Mouse (Mus musculus): ENCODE measurements around the gene Plxna1.

The Plxna1 gene

GRCm38 (mm10) chr6:89360709-89361417 lies 1.6 kb downstream of the Plxna1 start:
- peak in 1 of 2 experiments; percentile 31 for DNase-seq

- peak; percentile 71 to 80 for DNase-seq
Measured at GRCm38 (mm10) chr6:89359771-89360708, 2.4 kb downstream of the Plxna1 start.

DNA sequence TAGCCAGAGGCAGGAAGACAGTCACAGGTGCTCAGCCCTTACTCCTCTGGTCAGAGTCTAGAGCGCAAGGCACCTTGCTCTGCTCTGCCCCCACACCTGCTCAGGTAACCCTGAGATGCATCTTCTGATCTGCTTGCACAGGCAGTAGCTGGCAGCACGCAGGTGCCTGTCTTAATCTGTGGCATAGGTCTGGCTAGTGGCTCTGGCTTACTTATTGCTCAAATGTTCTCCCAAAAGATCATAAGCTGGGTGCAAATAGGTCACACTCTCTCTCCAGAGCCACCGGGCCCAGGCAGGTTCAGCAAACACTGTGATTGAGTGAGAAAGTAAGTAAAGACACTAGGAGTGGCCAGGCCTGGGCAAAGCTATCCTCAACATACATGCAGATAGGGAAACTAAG lies 3.2 kb downstream of the Plxna1 start:
- no peak for DNase-seq

DNA sequence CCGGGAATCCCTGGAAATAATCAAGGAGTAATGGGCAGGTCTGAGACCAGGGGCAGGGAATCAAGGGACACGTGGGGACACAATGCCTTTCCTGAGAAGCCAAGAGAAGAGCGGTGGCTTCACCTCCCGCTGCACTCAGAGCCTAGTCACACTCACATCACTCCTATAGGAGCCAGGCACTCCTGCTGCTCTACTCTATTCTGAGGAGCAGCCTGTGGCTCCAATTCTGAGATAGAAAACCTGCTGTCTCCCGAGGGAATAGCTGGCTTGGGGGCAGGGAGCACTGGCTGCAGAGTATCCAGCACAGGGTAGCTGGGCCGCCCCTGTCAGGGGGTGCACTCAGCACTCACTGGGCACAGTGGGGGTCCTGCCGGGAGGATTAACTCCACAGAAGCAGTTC lies 6.8 kb downstream of the Plxna1 start:
- DNase-seq = no peak

DNA sequence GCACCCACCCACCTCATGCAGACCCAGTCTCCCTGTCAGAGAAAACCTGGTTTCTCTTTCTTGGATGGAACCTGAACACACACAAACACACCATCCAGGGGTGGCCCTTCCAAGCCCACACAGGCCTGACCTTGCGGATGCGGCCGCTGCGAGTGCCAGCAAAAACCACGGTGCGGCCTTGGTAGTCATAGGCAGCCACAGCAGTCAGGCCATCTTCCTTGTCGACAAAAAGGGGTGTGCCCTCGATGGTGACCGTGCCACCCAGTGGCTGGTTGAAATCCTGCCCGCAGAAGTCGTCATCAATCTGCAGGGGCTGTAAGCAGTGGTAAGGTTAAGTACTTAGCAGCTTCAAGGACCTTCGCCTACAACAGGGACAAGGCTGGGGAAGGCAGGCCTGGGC lies 7.7 kb downstream of the Plxna1 start:
- no peak for DNase-seq

DNA sequence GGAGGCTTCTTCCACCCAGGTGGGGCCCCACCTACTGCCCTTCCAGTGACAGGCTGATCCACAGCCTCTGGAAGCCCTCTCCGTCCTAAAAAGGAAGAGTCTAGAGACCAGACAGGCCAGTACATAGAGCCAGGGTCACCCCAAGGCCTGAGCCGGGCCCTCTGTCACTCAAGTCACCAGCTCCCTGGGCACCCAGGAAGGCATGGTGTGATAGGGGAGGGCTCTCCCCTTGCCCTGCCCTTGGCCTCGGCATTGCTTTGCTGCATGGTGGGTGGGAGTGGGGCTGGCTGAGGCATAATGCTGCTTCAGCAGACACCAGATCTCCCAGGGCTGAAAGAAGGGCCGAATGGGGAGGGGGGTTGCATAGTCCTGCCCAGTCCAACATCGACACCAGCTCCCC lies 8.3 kb downstream of the Plxna1 start:
- DNase-seq = no peak

DNA sequence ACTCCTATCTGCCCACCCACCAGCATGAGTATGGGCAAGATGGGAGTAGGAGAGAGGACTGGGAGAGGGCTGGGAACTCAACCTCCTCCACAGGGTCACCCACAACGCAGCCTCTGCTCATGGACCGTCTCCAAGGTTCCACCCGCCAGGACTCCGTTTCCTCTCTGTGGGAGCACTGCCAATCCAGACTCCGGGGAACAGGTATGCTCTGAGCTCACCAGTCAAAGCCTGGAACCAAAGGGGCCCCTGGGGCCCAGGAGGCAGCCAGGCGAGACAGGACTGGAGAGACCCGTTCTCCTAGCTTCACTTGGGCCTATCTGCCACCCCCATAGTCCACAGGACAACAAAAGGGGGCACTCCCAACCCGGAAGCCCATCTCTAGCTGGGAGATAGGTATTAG lies 9.3 kb downstream of the Plxna1 start:
- DNase-seq = no peak

GRCm38 (mm10) chr6:89351441-89352137 lies 10.8 kb downstream of the Plxna1 start:
- DNase-seq = peak in 1 of 2 experiments; percentile 55

DNA sequence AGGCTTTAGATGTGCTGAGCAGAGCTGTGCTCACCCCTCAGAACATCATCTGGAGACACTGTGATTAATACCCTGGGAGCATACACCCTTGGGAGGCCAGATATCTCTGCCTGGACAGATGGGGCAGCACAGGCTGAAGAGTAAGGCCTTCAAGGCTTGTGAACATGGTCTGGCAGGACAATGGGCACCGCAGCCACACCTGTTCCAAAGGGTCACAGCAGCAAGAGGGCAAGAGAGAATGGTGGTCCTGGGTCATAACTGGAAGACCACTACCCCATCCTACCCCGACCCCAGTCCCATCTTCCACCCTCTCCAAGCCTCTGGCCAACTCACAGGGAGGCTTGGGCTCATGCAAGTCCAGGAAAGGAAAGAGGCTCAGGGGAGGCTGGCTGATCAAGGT lies 11.9 kb downstream of the Plxna1 start:
- DNase-seq = no peak

DNA sequence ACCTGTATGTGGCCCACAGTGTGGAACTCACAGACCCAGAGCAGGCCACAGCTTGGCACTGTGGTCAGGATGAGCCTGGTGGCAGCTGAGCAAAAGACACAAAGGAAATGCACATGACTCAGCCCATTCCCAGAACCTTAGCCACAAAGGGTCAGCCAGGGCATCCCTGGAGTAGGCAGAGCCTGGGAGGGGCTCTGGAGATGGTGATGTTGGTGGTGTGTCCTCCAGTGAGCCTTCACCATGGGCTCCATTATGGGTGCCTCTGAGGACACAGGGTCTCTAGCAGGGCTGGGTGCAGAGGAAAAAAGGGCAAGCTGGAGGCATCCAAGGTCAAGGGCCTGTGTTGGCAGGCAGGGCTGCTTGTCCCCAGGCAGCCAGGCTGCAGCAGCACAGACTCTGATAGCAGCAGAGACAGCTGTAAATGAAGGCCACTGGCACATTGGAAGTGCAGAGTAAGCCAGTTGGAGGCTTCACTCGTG lies 12.3 kb downstream of the Plxna1 start:
- DNase-seq = peak in 1 of 2 experiments; percentile 6

DNA sequence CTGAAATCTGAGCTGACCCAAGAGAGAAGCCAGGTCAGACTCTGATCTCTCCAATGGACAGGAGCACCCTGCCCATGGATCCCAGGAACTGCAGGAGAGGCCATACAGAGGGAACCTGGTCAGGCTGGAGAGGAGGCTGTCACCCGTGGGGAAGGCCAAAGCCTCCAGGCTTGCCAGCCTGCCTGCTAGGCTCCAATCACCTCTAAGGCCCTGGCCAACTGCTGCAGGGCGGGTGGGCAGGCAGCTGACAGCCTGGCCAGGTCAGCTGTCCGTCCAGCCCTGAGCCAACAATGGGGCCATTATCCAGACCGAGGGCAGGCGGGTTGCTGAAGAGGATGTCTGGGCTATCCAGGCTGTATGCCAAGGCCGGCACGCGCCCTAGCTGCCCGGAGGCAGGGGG lies 14.1 kb downstream of the Plxna1 start:
- peak; percentile 83 to 90 for DNase-seq

- DNase-seq = peak in 1 of 2 experiments; percentile 68
Measured at GRCm38 (mm10) chr6:89347792-89348191, 14.6 kb downstream of the Plxna1 start.

DNA sequence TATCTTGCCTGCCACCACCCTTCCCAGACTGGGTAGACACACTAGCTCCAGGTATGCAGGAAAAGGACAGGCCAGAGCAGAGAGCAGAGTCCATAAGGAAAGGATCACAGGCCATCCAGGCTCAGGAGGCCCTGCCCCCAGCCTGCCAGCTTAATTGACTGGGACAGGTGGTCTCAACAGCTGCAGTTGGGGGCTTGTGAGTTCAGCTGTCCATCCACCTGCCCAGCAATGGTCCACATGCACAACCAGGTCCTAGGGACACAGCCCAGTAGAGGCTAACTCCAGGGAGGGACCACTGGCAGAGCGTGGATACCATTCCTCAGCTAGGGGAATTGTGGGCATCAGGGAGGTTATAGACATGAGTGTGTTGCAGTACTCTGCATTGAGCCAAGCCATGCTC lies 16.6 kb downstream of the Plxna1 start:
- DNase-seq = no peak

DNA sequence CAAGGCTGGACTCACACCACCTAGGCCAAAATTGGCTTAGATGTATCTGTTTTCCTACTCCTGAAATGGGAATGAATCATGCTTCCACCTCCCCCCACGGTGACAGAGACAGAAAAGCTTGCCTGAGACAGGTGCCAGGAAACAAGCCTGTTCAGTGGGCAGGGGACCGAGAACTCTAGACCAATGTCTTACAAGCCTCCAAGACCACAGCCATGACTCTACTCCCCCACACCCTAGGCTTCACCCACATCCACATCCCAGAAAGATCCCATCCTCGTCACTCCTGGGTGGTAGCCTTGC lies 17.0 kb downstream of the Plxna1 start:
- DNase-seq = peak in 1 of 2 experiments; percentile 45

DNA sequence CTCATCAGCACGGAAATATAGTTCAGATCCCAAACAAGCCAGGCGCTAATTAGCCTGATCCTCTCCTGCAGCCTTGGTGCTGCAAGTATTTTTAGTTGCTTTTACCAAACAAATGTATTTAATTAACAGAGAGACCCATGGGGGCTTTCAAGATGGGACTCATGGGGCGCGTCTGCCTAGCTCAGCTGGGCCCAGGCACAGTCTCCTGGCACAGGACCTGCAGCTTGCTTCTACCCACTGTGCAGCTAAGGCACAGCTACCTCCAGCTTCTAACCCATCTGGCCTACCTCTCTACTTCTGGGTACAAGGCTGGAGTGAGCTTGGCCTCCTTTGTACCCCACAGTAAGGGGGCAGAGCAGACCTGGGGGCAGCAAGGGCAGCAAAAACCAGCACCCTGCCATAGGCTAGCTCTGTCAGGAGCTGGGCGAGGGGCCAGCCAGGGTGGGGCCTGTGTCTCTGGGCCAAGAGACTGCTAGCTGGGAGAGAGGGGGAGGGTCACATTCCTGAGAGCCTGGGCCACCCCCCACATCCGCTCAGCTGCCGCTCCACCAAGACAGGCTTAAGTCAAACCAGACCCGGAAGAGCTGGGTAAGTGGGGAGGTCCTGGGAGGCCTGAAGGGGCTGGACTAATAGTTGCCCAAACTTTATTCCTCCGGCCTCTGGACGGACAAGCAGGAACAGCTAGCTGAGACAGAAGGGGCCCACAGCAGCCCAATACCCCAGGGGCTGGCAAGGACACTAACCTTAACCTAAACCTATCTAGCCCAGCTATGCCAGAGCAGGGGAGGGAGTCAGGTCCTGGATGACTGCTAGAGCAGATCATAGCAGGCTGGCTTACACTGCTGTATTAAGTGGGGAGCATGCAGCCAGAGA lies 17.6 kb downstream of the Plxna1 start:
- DNase-seq = peak; percentile 61 to 71

GRCm38 (mm10) chr6:89341981-89342380 lies 20.4 kb downstream of the Plxna1 start:
- DNase-seq = no peak

- peak; percentile 63 to 77 for DNase-seq
Measured at GRCm38 (mm10) chr6:89339447-89339846, 23.0 kb downstream of the Plxna1 start.

DNA sequence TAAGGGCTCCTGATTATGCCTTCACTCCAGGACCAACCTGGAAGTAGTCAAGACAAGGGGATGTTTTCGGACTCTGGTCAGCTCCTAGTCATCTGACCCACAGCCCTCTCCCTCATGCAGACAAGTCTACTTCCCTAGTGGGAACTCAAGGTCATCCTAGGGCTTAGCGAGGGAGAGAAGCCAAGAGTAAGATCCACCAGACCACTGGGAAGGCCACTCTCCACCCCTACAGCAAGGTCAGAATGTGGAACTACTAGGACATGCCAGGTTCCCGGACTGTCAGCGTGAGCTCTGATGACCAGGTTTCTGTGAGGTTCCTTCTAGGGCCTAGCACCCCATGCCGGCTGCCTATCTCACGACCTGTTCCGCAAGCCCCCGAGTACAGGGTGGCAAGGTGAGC lies 23.7 kb downstream of the Plxna1 start:
- DNase-seq = no peak

DNA sequence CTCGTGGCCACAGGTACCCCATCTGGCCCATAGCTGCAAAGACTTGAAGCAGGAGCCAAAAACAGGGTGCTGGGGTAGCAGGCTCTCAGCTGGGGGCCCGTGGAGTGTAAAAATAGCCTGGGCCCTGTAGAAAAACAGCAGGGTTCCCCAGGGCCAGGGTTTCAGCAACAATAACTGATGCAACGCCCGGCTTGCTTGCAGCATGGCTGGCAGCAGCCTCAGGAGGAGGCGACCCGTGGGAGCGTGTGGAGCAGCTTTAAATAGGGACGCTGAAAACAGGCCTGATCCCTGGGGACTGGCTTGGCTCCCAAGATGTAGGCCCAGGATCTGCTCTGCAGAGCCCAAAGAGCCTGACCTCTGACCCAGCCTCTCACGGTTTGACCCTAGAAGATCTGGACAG lies 24.8 kb downstream of the Plxna1 start:
- no peak for DNase-seq

- DNase-seq = peak; percentile 61 to 64
Measured at GRCm38 (mm10) chr6:89333964-89334702, 28.3 kb downstream of the Plxna1 start.

DNA sequence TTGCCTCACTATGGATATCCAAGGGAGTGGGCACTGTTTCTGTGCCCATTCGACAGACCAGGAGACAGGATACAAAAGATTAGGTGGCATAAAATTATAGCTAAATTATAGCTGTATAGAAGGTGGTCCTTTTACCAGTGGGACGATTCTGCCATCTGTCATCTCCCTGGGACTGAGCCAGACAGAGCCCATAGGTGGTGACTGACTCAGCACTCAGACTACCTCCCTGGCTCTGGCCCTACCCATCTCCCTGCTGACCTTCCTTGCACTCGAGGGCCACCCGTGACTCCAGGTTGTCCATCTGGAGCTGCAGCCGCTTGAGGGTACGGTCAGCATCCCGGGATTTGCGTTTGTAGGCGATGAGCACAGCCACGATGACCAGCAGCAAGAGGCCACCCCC lies 31.5 kb downstream of the Plxna1 start:
- peak; percentile 47 to 63 for DNase-seq

DNA sequence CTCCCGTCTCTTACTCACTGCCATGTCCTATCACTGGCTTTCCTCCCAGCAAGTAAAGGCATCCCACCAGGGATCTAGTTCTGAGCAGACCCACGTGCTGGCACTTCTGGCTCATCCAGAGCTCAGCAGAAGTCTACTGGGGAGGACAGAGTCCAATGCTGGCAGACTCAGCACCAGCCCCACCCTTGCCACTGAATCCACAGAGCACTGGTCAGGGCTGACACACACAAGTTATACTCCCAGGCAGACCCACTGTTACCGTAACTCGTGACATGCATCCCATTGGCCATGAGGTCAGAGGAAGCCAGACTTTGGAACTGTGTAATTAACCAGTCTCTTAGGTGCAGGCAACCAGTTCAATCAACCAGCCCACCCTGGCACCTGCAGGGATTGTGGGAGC lies 33.8 kb downstream of the Plxna1 start:
- no peak for DNase-seq

Measured in cerebellum, postnatal 10 days (tissue).